Mouse (Mus musculus) thymus, postnatal 0 days (tissue): ENCODE results near the gene Tnfsf18. TPM values are rescaled to one million over a fixed set of nuclear protein-coding genes. Genes with fewer than 3 reads are reported as not detected.

ENCODE experiments used
- polyA plus RNA-seq: library from polyadenylated mRNA; unstranded; fragments of >200 nt; fragmentation: Nextera tagmentation; extraction: Ambion mirVana; gene quantifications from 2 replicates; pipeline ENCODE4 v1.2.1, GENCODE M21; 2015

Tnfsf18 gene
- polyA plus RNA-seq, 1 experiment from 2014 or later, result 0.17 TPM

Other genes with a start within 250 kb of the Tnfsf18 start
- 316 and 328 TPM in 2 replicates for gene Prdx6, start 243.4 kb upstream of the Tnfsf18 start, polyA plus RNA-seq
- gene Tnfsf4, start 99.2 kb upstream of the Tnfsf18 start, polyA plus RNA-seq, result 0.18 and 0.26 TPM in 2 replicates